Mouse (Mus musculus) embryonic facial prominence, embryonic 11.5 days (tissue): ENCODE measurements around the gene Pacsin2. TPM values are rescaled to one million over a fixed set of nuclear protein-coding genes. Genes with fewer than 3 reads are reported as not detected.

Source experiments
- ATAC-seq: fragments of 200-750 bp; cut with Nextera tagmentation; replicated peaks from 2 replicates; pipeline ENCODE4 v1.8.0; 2017; ENCODE audit warnings: low read depth; ENCODE audit not compliant: insufficient number of reproducible peaks, low FRiP score, low TSS enrichment
- DNase-seq: peaks from one replicate; pipeline ENCODE4 v3.0.0-alpha.2; 2015; ENCODE audit warnings: low spot score
- H3K27ac ChIP-seq: fragments of 300-500 bp; sonication (generic); replicated peaks from 2 replicates; pipeline ENCODE4 v1.5.1; 2014; ENCODE audit warnings: mild to moderate bottlenecking, low read depth, low read length, control low read depth
- H3K27me3 ChIP-seq: fragments of 300-500 bp; sonication (generic); 2 replicates; pipeline ENCODE4 v1.6.1; 2014; ENCODE audit warnings: mild to moderate bottlenecking, low read length, moderate library complexity, mixed read lengths; ENCODE audit not compliant: control insufficient read depth, insufficient read depth
- H3K36me3 ChIP-seq: fragments of 300-500 bp; sonication (generic); replicated peaks from 2 replicates; pipeline ENCODE4 v1.6.1; 2014; ENCODE audit warnings: low read depth, mild to moderate bottlenecking, low read length, moderate library complexity, mixed read lengths; ENCODE audit not compliant: control insufficient read depth, insufficient read depth
- H3K4me1 ChIP-seq: fragments of 300-500 bp; sonication (generic); 2 replicates; pipeline ENCODE4 v1.6.1; 2014; ENCODE audit warnings: low read length, mixed read lengths; ENCODE audit not compliant: control insufficient read depth, insufficient read depth
- H3K4me2 ChIP-seq: fragments of 300-500 bp; sonication (generic); 2 replicates; pipeline ENCODE4 v1.6.1; 2014; ENCODE audit warnings: low read depth, mild to moderate bottlenecking, control low read depth, low read length, moderate library complexity
- H3K4me3 ChIP-seq: fragments of 300-500 bp; sonication (generic); 2 replicates; pipeline ENCODE4 v1.5.1; 2014; ENCODE audit warnings: low read depth, low read length, control low read depth
- H3K9ac ChIP-seq: fragments of 300-500 bp; sonication (generic); replicated peaks from 2 replicates; pipeline ENCODE4 v1.6.1; 2014; ENCODE audit warnings: mild to moderate bottlenecking, control low read depth, low read length
- H3K9me3 ChIP-seq: fragments of 300-500 bp; sonication (generic); replicated peaks from 2 replicates; pipeline ENCODE4 v1.6.1; 2016; ENCODE audit warnings: mild to moderate bottlenecking, low read length, inconsistent platforms, mixed read lengths; ENCODE audit not compliant: control insufficient read depth
- WGBS: fragments of 180-500 bp; shearing (Covaris S2); extraction: QIAGEN DNeasy Blood & Tissue Kit; methylation state at CpG from one replicate; pipeline ENCODE4 v1.1.7; 2014; 5-methylcytosine and 5-hydroxymethylcytosine counted together
- polyA plus RNA-seq: library from polyadenylated mRNA; unstranded; fragments of >200 nt; fragmentation: Nextera tagmentation; extraction: Ambion mirVana; gene quantifications from 2 replicates; pipeline ENCODE4 v1.2.1, GENCODE M21; 2014

The Pacsin2 gene
- polyA plus RNA-seq, 1 experiment from 2014 or later: 41.9 TPM

DNA sequence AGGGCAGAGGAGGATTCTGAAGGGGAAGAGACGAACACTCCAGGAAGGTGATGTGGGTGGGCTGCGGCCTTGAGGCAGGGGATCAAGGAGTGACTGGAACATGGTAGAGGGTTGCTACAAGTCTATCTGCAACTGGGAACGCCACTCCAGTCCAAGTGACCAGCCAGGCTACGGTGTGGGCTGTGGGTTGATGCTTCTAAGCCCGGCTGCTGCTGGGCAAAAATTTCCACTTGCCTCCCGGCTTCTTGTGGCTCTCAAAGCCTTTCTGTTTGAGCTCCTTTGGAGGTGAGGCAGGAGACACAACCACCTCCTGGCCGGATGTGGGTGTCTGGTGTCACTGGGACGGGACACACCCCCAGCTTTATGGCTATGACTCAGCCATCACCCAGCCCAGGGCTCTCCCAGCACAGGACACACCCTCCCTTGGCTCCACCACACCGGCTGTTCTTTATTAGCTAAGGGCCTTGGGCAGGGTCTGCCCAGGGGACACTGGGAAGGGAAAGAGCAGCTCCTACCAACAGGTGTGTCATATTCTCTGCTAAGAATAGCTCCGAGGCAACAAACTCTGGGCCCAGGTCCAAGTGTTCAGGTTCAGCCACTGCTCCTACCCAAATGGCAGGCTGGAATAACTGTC, 9.5 kb upstream of the Pacsin2 start:
- no peaks in the 10 kb centered on the region for H3K36me3 ChIP-seq
- ATAC-seq: no peak; the same call in 1 of the 2 replicates
- no peak overlapping the region for H3K9ac ChIP-seq
- no peaks in the 10 kb centered on the region for H3K4me1 ChIP-seq
- no peak overlapping the region for H3K4me3 ChIP-seq
- WGBS: 58% methylated on average over 10 of the region's 10 CpGs
- H3K27ac ChIP-seq: no peak overlapping the region
- H3K9me3 ChIP-seq: no peaks in the 10 kb centered on the region
- H3K27me3 ChIP-seq: no peaks in the 10 kb centered on the region
- DNase-seq: peak; percentile 26
- H3K4me2 ChIP-seq: no peak overlapping the region

- Histone ChIP-seq H3K4me1 (no peaks in the 10 kb centered on the region), H3K27ac (no peak overlapping the region), H3K4me2 (no peak overlapping the region), H3K36me3 (no peaks in the 10 kb centered on the region), H3K9ac (no peak overlapping the region), H3K9me3 (no peaks in the 10 kb centered on the region), H3K4me3 (no peak overlapping the region), H3K27me3 (no peaks in the 10 kb centered on the region)
- WGBS: 92% methylated on average over 1 of the region's 1 CpGs
- ATAC-seq: no peak
- no peak for DNase-seq
Measured at GRCm38 (mm10) chr15:83473251-83473650, 8.8 kb upstream of the Pacsin2 start.

DNA sequence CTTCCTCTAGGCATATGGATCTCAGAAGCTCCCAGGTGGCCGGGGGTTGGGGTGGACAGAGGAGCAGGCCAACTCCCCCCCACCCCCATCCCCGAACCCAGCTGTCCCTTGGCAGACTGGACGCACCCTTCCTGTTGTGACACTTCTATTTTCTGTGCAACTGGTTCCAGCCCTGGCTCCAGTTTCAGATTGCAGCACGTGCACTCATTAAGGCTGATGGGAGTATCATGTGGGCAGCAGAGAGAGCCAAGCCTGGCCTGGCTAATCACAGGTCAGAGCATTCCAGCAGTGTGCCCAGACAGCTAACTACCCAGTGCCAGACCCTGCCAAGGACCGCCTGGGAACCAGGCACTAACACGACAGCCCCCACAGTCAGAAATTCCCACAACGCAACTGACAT, 7.1 kb upstream of the Pacsin2 start:
- no peak overlapping the region for H3K9ac ChIP-seq
- ATAC-seq: no peak
- H3K27ac ChIP-seq: no peak overlapping the region
- no peaks in the 10 kb centered on the region for H3K9me3 ChIP-seq
- no peaks in the 10 kb centered on the region for H3K27me3 ChIP-seq
- no peak overlapping the region for H3K4me2 ChIP-seq
- DNase-seq: no peak
- no peaks in the 10 kb centered on the region for H3K36me3 ChIP-seq
- H3K4me1 ChIP-seq: no peaks in the 10 kb centered on the region
- WGBS: 66% methylated on average over 7 of the region's 7 CpGs
- no peak overlapping the region for H3K4me3 ChIP-seq

DNA sequence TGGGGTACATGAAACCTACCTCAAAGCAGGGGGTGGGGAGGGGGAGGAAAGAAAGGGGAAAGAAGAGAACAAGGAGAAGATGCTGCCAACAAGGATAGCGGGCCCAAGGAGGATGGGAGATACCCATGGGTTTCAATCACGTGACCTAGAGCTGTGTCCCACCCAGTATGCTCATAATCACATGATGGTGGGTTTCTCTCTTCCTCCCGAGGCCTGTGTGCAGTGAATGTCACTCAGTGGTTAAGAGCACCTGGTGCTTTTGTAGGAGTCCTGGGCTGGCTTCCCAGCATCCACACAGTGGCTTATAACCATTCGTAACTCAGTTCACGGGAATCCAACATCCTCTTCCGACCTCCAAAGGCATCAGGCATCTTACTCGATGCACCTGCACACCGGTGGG, 6.0 kb upstream of the Pacsin2 start:
- no peak overlapping the region for H3K9ac ChIP-seq
- no peak for DNase-seq
- H3K4me2 ChIP-seq: no peak overlapping the region
- 82% methylated on average over 8 of the region's 8 CpGs for WGBS
- no peaks in the 10 kb centered on the region for H3K4me1 ChIP-seq
- no peaks in the 10 kb centered on the region for H3K36me3 ChIP-seq
- H3K9me3 ChIP-seq: no peaks in the 10 kb centered on the region
- H3K4me3 ChIP-seq: no peak overlapping the region
- no peaks in the 10 kb centered on the region for H3K27me3 ChIP-seq
- no peak overlapping the region for H3K27ac ChIP-seq
- no peak for ATAC-seq

- H3K27me3 ChIP-seq: no peaks in the 10 kb centered on the region
- DNase-seq (no peak), ATAC-seq (no peak)
- no peak overlapping the region for H3K27ac ChIP-seq
- H3K4me2 ChIP-seq: no peak overlapping the region
- no peaks in the 10 kb centered on the region for H3K36me3 ChIP-seq
- H3K4me3 ChIP-seq: no peak overlapping the region
- no peak overlapping the region for H3K9ac ChIP-seq
- WGBS: 67% methylated on average over 6 of the region's 6 CpGs
- H3K4me1 ChIP-seq: no peaks in the 10 kb centered on the region
- no peaks in the 10 kb centered on the region for H3K9me3 ChIP-seq
Measured at GRCm38 (mm10) chr15:83469279-83469821, 4.9 kb upstream of the Pacsin2 start.

DNA sequence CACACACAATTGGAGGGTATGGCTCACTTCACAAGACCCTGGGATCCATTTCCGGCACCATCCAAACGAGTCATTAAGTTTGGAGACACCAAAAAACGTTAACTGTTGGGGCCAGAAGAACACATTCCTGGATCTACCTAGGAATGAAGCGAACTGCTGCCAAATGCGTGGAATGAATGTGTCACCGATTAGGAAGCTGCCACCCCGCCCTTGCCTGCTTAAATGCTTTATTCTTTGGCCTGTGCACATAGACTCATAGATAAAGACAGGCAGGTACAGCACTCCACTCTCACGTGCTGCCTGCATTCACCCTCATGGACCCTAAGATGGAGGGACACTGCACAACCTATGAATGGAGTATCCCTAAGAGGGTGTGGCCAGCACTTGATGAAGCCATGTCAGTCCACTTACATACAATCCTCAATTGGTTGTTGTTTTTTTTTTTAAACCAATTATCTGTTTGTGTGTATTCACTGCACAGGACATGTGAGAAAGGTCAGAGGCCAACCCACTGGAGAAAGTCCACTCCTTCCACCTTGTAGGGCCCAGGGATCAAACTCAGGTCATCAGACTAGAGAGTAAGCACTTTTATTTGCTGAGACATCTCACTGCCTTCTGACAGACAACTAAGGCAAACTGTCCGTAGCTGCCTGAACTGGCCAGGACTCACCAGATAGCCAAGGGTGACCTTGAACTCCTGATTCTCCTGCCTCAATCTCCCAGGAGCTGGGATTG, 3.0 kb upstream of the Pacsin2 start:
- no peaks in the 10 kb centered on the region for H3K36me3 ChIP-seq
- WGBS: 84% methylated on average over 9 of the region's 9 CpGs
- DNase-seq (no peak), ATAC-seq (no peak)
- H3K4me3 ChIP-seq: no peak overlapping the region
- no peaks in the 10 kb centered on the region for H3K27me3 ChIP-seq
- no peaks in the 10 kb centered on the region for H3K9me3 ChIP-seq
- H3K9ac ChIP-seq: no peak overlapping the region
- no peak overlapping the region for H3K27ac ChIP-seq
- no peaks in the 10 kb centered on the region; the same call in 1 of the 2 replicates for H3K4me1 ChIP-seq
- H3K4me2 ChIP-seq: no peak overlapping the region

- no peak for DNase-seq
- Histone ChIP-seq H3K9ac (no peak overlapping the region), H3K9me3 (no peaks in the 10 kb centered on the region), H3K4me2 (no peak overlapping the region), H3K27ac (no peak overlapping the region), H3K27me3 (no peaks in the 10 kb centered on the region), H3K36me3 (no peaks in the 10 kb centered on the region), H3K4me1 (no peaks in the 10 kb centered on the region; the same call in 1 of the 2 replicates), H3K4me3 (no peak overlapping the region)
- WGBS: 82% methylated on average over 4 of the region's 4 CpGs
- no peak for ATAC-seq
Measured at GRCm38 (mm10) chr15:83466331-83466730, 1.9 kb upstream of the Pacsin2 start.
